Mouse (Mus musculus): ENCODE results near the gene Nup85.

GRCm38 (mm10) chr11:115535401-115536037 lies 28.7 kb upstream of the Nup85 start:
- TF ChIP-seq CTCF (IDR thresholded peaks at IDR 0.05; ENCODE audit: insufficient read depth, low read length) (no peak), POLR2A (IDR thresholded peaks at IDR 0.05; ENCODE audit: borderline replicate concordance, extremely low read depth, low read depth, low read length) (no peak)
